Mouse (Mus musculus) gonadal fat pad, adult 2 months (tissue): ENCODE results near the gene Ube2l3. TPM values are rescaled to one million over a fixed set of nuclear protein-coding genes. Genes with fewer than 3 reads are reported as not detected.

ENCODE experiments used
- polyA plus RNA-seq: library from polyadenylated mRNA; depleted of rRNA; stranded (reverse); fragments of >200 nt; gene quantifications from 2 replicates; pipeline ENCODE4 v1.2.3, GENCODE M21; 2012; rRNA removed

Ube2l3 gene
- polyA plus RNA-seq, 1 experiment: 51.4 TPM

Other genes starting within 250 kb of the Ube2l3 start
- gene Mapk1, start 219.3 kb downstream of the Ube2l3 start, polyA plus RNA-seq: 73.9 and 76.7 TPM in 2 replicates
- 2.4 TPM in 2 replicates for gene Ypel1, start 133.0 kb downstream of the Ube2l3 start, polyA plus RNA-seq
- gene Ppil2, start 91.4 kb downstream of the Ube2l3 start, polyA plus RNA-seq: 76.0 and 83.6 TPM in 2 replicates
- gene 2610318N02Rik, start 77.5 kb downstream of the Ube2l3 start, polyA plus RNA-seq: 9.5 and 15.0 TPM in 2 replicates
- 107 and 171 TPM in 2 replicates for gene Sdf2l1, start 70.3 kb downstream of the Ube2l3 start, polyA plus RNA-seq
- 3.8 and 5.3 TPM in 2 replicates for gene Ydjc, start 58.0 kb downstream of the Ube2l3 start, polyA plus RNA-seq
- gene Ccdc116, start 55.4 kb downstream of the Ube2l3 start, polyA plus RNA-seq: 0.84 and 1.5 TPM in 2 replicates
- 0.36 and 0.88 TPM in 2 replicates for gene Rimbp3, start 6.0 kb upstream of the Ube2l3 start, polyA plus RNA-seq
- 2.6 and 3.4 TPM in 2 replicates for gene Hic2, start 30.9 kb upstream of the Ube2l3 start, polyA plus RNA-seq
- 15.6 and 23.2 TPM in 2 replicates for gene Tmem191c, start 73.4 kb upstream of the Ube2l3 start, polyA plus RNA-seq
- gene Serpind1, start 128.7 kb upstream of the Ube2l3 start, polyA plus RNA-seq: 0.12 and 0.18 TPM in 2 replicates
- 7.1 and 9.6 TPM in 2 replicates for gene Snap29, start 203.3 kb upstream of the Ube2l3 start, polyA plus RNA-seq
- gene Pi4ka, start 203.7 kb upstream of the Ube2l3 start, polyA plus RNA-seq: 69.0 and 77.6 TPM in 2 replicates
- 28.0 and 28.5 TPM in 2 replicates for gene Crkl, start 249.3 kb upstream of the Ube2l3 start, polyA plus RNA-seq